Mouse (Mus musculus) ES-E14 (cell line): ENCODE results near the gene Cers2.

Experiments used
- HCFC1 ChIP-seq: IDR thresholded peaks from 2 replicates; pipeline ENCODE4 v1.6.1; 2012; ENCODE audit warnings: low read length, inconsistent platforms, borderline replicate concordance; ENCODE audit not compliant: insufficient read depth
- MAFK ChIP-seq: IDR thresholded peaks from 2 replicates; pipeline ENCODE4 v1.6.1; 2014; ENCODE audit warnings: mild to moderate bottlenecking, low read depth, low read length, inconsistent platforms; ENCODE audit not compliant: insufficient read depth

- TF ChIP-seq HCFC1 (no peak), MAFK (no peak)
Measured at GRCm38 (mm10) chr3:95310496-95310895, 4.1 kb upstream of the Cers2 start.
